In the genomic region with DNA sequence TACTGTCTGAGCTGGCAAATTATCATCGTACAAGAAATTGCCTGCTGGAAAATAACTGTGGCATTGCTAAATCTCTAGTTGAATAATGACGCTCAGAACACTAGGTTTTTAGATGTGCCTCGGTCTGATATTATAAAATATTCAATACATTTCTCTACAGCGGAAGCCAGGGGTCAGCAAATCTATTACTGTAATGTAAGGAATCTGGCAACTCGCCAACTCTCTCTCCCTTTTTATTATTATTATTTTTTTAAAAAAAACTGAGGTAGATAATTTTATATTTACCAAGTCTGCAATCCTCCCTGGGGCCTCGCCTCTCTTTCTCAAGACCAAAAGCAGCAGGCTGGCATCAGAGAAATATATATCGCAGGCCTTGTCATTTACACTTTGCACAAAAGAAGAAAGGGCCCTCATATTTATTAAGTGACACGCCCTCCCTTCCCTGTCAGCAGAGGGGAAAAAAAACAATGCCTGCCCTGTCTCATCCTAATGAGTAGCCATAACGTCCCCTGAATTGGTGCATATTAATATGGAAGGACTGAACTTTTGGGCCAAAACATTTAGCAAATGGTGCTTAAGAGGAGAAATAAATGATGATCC, we compare ENCODE assay signal across 11 mouse cellular contexts.
DNase-seq lines count a peak whose midpoint lies in the region; ATAC-seq and TF ChIP-seq lines count a peak whose summit lies in the region.
"Had no signal": no experiment of that assay in that cellular context is flagged by ENCODE, and none has a peak within 500 bp of the region (broad histone marks: within the 10 kb centered on the region; RNA-seq: fewer than 3 reads in every experiment).

No protein-coding gene starts in this region.

- no peak for ATAC-seq in forebrain, embryonic 14.5 days
- ATAC-seq in forebrain, embryonic 16.5 days: no peak
- ATAC-seq in embryonic facial prominence, embryonic 15.5 days (ENCODE audit: insufficient number of reproducible peaks, low FRiP score, low TSS enrichment, low read depth): no peak
- no peak for ATAC-seq in midbrain, postnatal 0 days (ENCODE audit: low FRiP score)

- H3K9ac ChIP-seq in forebrain, embryonic 14.5 days (ENCODE audit: low read length): no peak overlapping the region
- H3K9ac ChIP-seq in forebrain, embryonic 16.5 days (replicated peaks; ENCODE audit: low read depth, low read length): no peak overlapping the region
- no peak overlapping the region for H3K9ac ChIP-seq in embryonic facial prominence, embryonic 15.5 days
- no peak overlapping the region for H3K9ac ChIP-seq in midbrain, postnatal 0 days (replicated peaks; ENCODE audit: low read length, poor library complexity, severe bottlenecking)
- H3K9ac ChIP-seq: liver, embryonic 15.5 days had no signal

- no peak overlapping the region for H3K4me2 ChIP-seq in forebrain, embryonic 14.5 days (ENCODE audit: low read length)
- H3K4me2 ChIP-seq in forebrain, embryonic 16.5 days (ENCODE audit: low read length): no peak overlapping the region
- H3K4me2 ChIP-seq in embryonic facial prominence, embryonic 15.5 days (replicated peaks): no peak overlapping the region
- H3K4me2 ChIP-seq in midbrain, postnatal 0 days (ENCODE audit: low read depth, low read length, poor library complexity, severe bottlenecking): no peak overlapping the region
- H3K4me2 ChIP-seq: liver, embryonic 15.5 days had no signal

- H3K9me3 ChIP-seq in forebrain, embryonic 14.5 days (replicated peaks; ENCODE audit: control insufficient read depth, low read length): no peaks in the 10 kb centered on the region
- H3K9me3 ChIP-seq in forebrain, embryonic 16.5 days (ENCODE audit: control insufficient read depth, low read length): no peaks in the 10 kb centered on the region
- no peaks in the 10 kb centered on the region for H3K9me3 ChIP-seq in embryonic facial prominence, embryonic 15.5 days (replicated peaks)
- no peaks in the 10 kb centered on the region for H3K9me3 ChIP-seq in midbrain, postnatal 0 days (ENCODE audit: low read length)
- H3K9me3 ChIP-seq: liver, embryonic 15.5 days had no signal

- peak; percentile 51 for DNase-seq in forebrain, embryonic 14.5 days (ENCODE audit: low spot score)
- no peak for DNase-seq in layer of hippocampus, adult 2 months (ENCODE audit: low spot score in 2 of 2)
- DNase-seq in layer of hippocampus, adult 11-12 months (ENCODE audit: low spot score): no peak
- DNase-seq in midbrain, postnatal 0 days (ENCODE audit: low spot score): peak; percentile 49
- DNase-seq in embryo, embryonic 9.5 days (ENCODE audit: extremely low spot score): no peak
- no peak for DNase-seq in gastrocnemius, postnatal 25 days
- DNase-seq: adrenal gland, postnatal 14 days; cerebellum, postnatal 25 days had no signal

- peak overlapping the region; percentile 60 for H3K27ac ChIP-seq in forebrain, embryonic 14.5 days (ENCODE audit: low read depth, low read length)
- H3K27ac ChIP-seq in forebrain, embryonic 16.5 days (ENCODE audit: low read length): no peak overlapping the region
- H3K27ac ChIP-seq in layer of hippocampus, adult 2 months: peak overlapping the region; percentile 87
- peak overlapping the region; percentile 53; the same call in 1 of the 2 replicates for H3K27ac ChIP-seq in embryonic facial prominence, embryonic 15.5 days (replicated peaks)
- peak overlapping the region; percentile 57; the same call in 1 of the 2 replicates for H3K27ac ChIP-seq in midbrain, postnatal 0 days (ENCODE audit: low read depth, low read length)
- H3K27ac ChIP-seq: liver, embryonic 15.5 days had no signal

- no peak for TF ChIP-seq CTCF in layer of hippocampus, adult 2 months (conservative IDR thresholded peaks at IDR 0.05)
- TF ChIP-seq CTCF in midbrain, postnatal 0 days (IDR thresholded peaks at IDR 0.05): peak; percentile 41

- H3K4me1 ChIP-seq in forebrain, embryonic 14.5 days (ENCODE audit: control insufficient read depth, insufficient read depth, low read length): peaks cover 7% of the 10 kb centered on the region; the same call in 1 of the 2 replicates
- peaks cover 7% of the 10 kb centered on the region for H3K4me1 ChIP-seq in forebrain, embryonic 16.5 days (replicated peaks; ENCODE audit: control insufficient read depth, insufficient read depth, low read length)
- peaks cover 62% of the 10 kb centered on the region for H3K4me1 ChIP-seq in embryonic facial prominence, embryonic 15.5 days
- peaks cover 5% of the 10 kb centered on the region; the same call in 1 of the 2 replicates for H3K4me1 ChIP-seq in midbrain, postnatal 0 days (ENCODE audit: insufficient read depth, low read length)

- H3K4me3 ChIP-seq in forebrain, embryonic 14.5 days (ENCODE audit: low read depth, low read length): no peak overlapping the region
- no peak overlapping the region for H3K4me3 ChIP-seq in forebrain, embryonic 16.5 days (replicated peaks; ENCODE audit: low read length)
- H3K4me3 ChIP-seq in layer of hippocampus, adult 2 months: no peak overlapping the region
- H3K4me3 ChIP-seq in embryonic facial prominence, embryonic 15.5 days (replicated peaks): no peak overlapping the region
- H3K4me3 ChIP-seq in midbrain, postnatal 0 days (ENCODE audit: low read depth, low read length): no peak overlapping the region
- H3K4me3 ChIP-seq: liver, embryonic 15.5 days had no signal

- H3K36me3 ChIP-seq in forebrain, embryonic 14.5 days (ENCODE audit: control insufficient read depth, insufficient read depth, low read length): no peaks in the 10 kb centered on the region
- no peaks in the 10 kb centered on the region for H3K36me3 ChIP-seq in forebrain, embryonic 16.5 days (ENCODE audit: control insufficient read depth, insufficient read depth)
- peaks cover 17% of the 10 kb centered on the region; the same call in 1 of the 2 replicates for H3K36me3 ChIP-seq in embryonic facial prominence, embryonic 15.5 days
- H3K36me3 ChIP-seq in midbrain, postnatal 0 days (ENCODE audit: insufficient read depth, low read length): no peaks in the 10 kb centered on the region

- 51% methylated on average over 9 of the region's 9 CpGs for WGBS in forebrain, embryonic 14.5 days
- 48% methylated on average over 9 of the region's 9 CpGs for WGBS in forebrain, embryonic 16.5 days
- WGBS in embryonic facial prominence, embryonic 15.5 days: 47% methylated on average over 9 of the region's 9 CpGs
- WGBS in midbrain, postnatal 0 days: 25% methylated on average over 9 of the region's 9 CpGs

- H3K27me3 ChIP-seq in forebrain, embryonic 14.5 days (replicated peaks; ENCODE audit: control insufficient read depth, insufficient read depth, low read length): no peaks in the 10 kb centered on the region
- no peaks in the 10 kb centered on the region for H3K27me3 ChIP-seq in forebrain, embryonic 16.5 days (replicated peaks; ENCODE audit: control insufficient read depth, insufficient read depth, low read length)
- no peaks in the 10 kb centered on the region for H3K27me3 ChIP-seq in embryonic facial prominence, embryonic 15.5 days
- no peaks in the 10 kb centered on the region for H3K27me3 ChIP-seq in midbrain, postnatal 0 days (ENCODE audit: insufficient read depth, low read length)
- H3K27me3 ChIP-seq: liver, embryonic 15.5 days had no signal

Comparison
In these comparisons a context has a peak if more than half of its experiments do, and no peak if none do; other contexts are left out.
1. DNase-seq: peak in forebrain, embryonic 14.5 days (single experiment) and midbrain, postnatal 0 days (single experiment); none in layer of hippocampus, adult 2 months (0 of 2), layer of hippocampus, adult 11-12 months (single experiment), embryo, embryonic 9.5 days (single experiment) and gastrocnemius, postnatal 25 days (single experiment).